Comparison of ENCODE assay signal across 25 mouse cellular contexts in the genomic region with DNA sequence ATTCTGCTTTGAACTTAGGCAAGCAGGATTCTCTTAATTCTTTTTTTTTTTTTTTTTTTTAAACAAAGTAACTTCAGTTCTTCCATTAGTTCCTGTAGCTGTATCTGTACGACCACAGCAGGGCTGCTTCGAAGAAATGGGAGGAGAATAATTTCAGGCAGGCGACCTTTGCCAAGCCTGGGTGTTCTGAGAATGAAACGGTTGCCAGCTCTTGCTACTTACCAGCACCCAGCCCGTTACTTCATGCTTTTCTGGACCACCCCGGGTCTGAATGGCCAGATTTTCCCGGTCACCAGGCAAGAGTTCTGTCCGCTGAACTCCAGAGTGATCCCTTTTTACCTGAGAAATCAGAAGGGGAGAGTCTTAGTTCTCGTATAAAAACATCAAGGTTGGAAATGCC. TPM values are rescaled to one million over a fixed set of nuclear protein-coding genes. Genes with fewer than 3 reads are reported as not detected.
DNase-seq lines count a peak whose midpoint lies in the region; ATAC-seq and TF ChIP-seq lines count a peak whose summit lies in the region.
"Had no signal": no experiment of that assay in that cellular context is flagged by ENCODE, and none has a peak within 500 bp of the region (broad histone marks: within the 10 kb centered on the region; RNA-seq: fewer than 3 reads in every experiment).

No protein-coding gene starts in this region.

- H3K9me3 ChIP-seq in kidney, embryonic 14.5 days (ENCODE audit: control insufficient read depth, low read length), result no peaks in the 10 kb centered on the region
- no peaks in the 10 kb centered on the region for H3K9me3 ChIP-seq in kidney, postnatal 0 days (replicated peaks; ENCODE audit: low read length)
- H3K9me3 ChIP-seq in MEL (replicated peaks; ENCODE audit: insufficient read depth, low read length), result no peaks in the 10 kb centered on the region
- H3K9me3 ChIP-seq: forebrain, embryonic 10.5 days; forebrain, embryonic 13.5 days; G1E; hindbrain, embryonic 10.5 days; hindbrain, embryonic 13.5 days had no signal

- peaks cover 43% of the 10 kb centered on the region for H3K36me3 ChIP-seq in kidney, embryonic 14.5 days (ENCODE audit: control insufficient read depth, insufficient read depth, low read length)
- peaks cover 33% of the 10 kb centered on the region for H3K36me3 ChIP-seq in kidney, postnatal 0 days (ENCODE audit: insufficient read depth, low read length)
- peaks cover 0 to 2% of the 10 kb centered on the region in 2 experiments; a peak in 1 of 4 replicates for H3K36me3 ChIP-seq in MEL (ENCODE audit: control insufficient read depth in 1 of 2, insufficient read depth in 2 of 2, low read length in 2 of 2)

- TF ChIP-seq EP300 in MEL (IDR thresholded peaks at IDR 0.05; ENCODE audit: low read depth in 1 of 2, low read length in 2 of 2), result no peak

- H3K9ac ChIP-seq in kidney, embryonic 14.5 days (ENCODE audit: low read depth, low read length), result no peak overlapping the region
- H3K9ac ChIP-seq in kidney, postnatal 0 days (ENCODE audit: low read depth, low read length), result no peak overlapping the region
- H3K9ac ChIP-seq in MEL (ENCODE audit: control insufficient read depth, low read depth, low read length, poor library complexity, severe bottlenecking), result no peak overlapping the region
- H3K9ac ChIP-seq: forebrain, embryonic 13.5 days; hindbrain, embryonic 13.5 days had no signal

- H3K79me2 ChIP-seq in MEL (ENCODE audit: control insufficient read depth, insufficient read depth, low read length, poor library complexity), result no peaks in the 10 kb centered on the region; the same call in 1 of the 2 replicates

- no peak for TF ChIP-seq POLR2A in MEL (IDR thresholded peaks at IDR 0.05; ENCODE audit: control insufficient read depth in 1 of 2, insufficient read depth in 1 of 2, low read depth in 1 of 2, low read length in 2 of 2, poor library complexity in 1 of 2)

- no peak for TF ChIP-seq RAD21 in MEL (IDR thresholded peaks at IDR 0.05; ENCODE audit: low read depth, low read length)

- WGBS in kidney, embryonic 14.5 days, result 66% methylated on average over 9 of the region's 9 CpGs
- 58% methylated on average over 9 of the region's 9 CpGs for WGBS in kidney, postnatal 0 days

- H3K4me3 ChIP-seq in kidney, embryonic 14.5 days (ENCODE audit: low read length), result no peak overlapping the region
- H3K4me3 ChIP-seq in kidney, postnatal 0 days (replicated peaks; ENCODE audit: low read depth, low read length), result no peak overlapping the region
- no peak overlapping the region for H3K4me3 ChIP-seq in MEL (ENCODE audit: control insufficient read depth in 1 of 2, insufficient read depth in 1 of 2, low read depth in 2 of 2, low read length in 2 of 2)
- H3K4me3 ChIP-seq: forebrain, embryonic 10.5 days; forebrain, embryonic 13.5 days; hindbrain, embryonic 10.5 days; hindbrain, embryonic 13.5 days had no signal

- H3K4me1 ChIP-seq in kidney, embryonic 14.5 days (ENCODE audit: control insufficient read depth, insufficient read depth, low read length), result peaks cover 14% of the 10 kb centered on the region; the same call in 1 of the 2 replicates
- peaks cover 18% of the 10 kb centered on the region for H3K4me1 ChIP-seq in kidney, postnatal 0 days (replicated peaks; ENCODE audit: insufficient read depth, low read length)
- H3K4me1 ChIP-seq in MEL (ENCODE audit: control insufficient read depth in 1 of 2, insufficient read depth in 2 of 2, low read length in 2 of 2), result no peaks in the 10 kb centered on the region
- H3K4me1 ChIP-seq: hindbrain, embryonic 10.5 days had no signal

- no peak overlapping the region for H3K27ac ChIP-seq in kidney, embryonic 14.5 days (ENCODE audit: low read depth, low read length)
- H3K27ac ChIP-seq in kidney, postnatal 0 days, result 0 out of 2 replicates have a peak overlapping the region, but pooled peaks have one; percentile 16
- H3K27ac ChIP-seq in MEL (ENCODE audit: control insufficient read depth, low read depth, low read length), result no peak overlapping the region
- H3K27ac ChIP-seq: forebrain, embryonic 10.5 days; forebrain, embryonic 13.5 days; hindbrain, embryonic 10.5 days; hindbrain, embryonic 13.5 days had no signal

- ATAC-seq in kidney, embryonic 14.5 days (ENCODE audit: low FRiP score, low TSS enrichment), result no peak
- ATAC-seq in kidney, postnatal 0 days (replicated peaks; ENCODE audit: low FRiP score, low read depth), result no peak
- ATAC-seq: forebrain, embryonic 13.5 days; forebrain, embryonic 16.5 days; hindbrain, embryonic 16.5 days had no signal

- DNase-seq in kidney, adult 18-20 months, result peak; percentile 50
- no peak for DNase-seq in kidney, postnatal 0 days (ENCODE audit: low spot score)
- DNase-seq in kidney, adult 11 months, result no peak
- DNase-seq in MEL (ENCODE audit: low read depth, low spot score), result no peak
- peak; percentile 50 to 54 for DNase-seq in kidney, postnatal 25 days
- no peak for DNase-seq in Muller cell, postnatal 12 days (ENCODE audit: inconsistent ontology term)
- DNase-seq: adrenal gland, postnatal 10 days; adrenal gland, postnatal 36 days; B cell, adult 2 months; cerebellum, adult 18-20 months; cerebellum, adult 9-10 months; cerebellum, postnatal 14 days; gastrocnemius, postnatal 10 days; gastrocnemius, postnatal 36 days; heart, postnatal 36 days had no signal

- no peak for TF ChIP-seq CTCF in kidney, postnatal 0 days (IDR thresholded peaks at IDR 0.05; ENCODE audit: low read depth)
- no peak for TF ChIP-seq CTCF in MEL (IDR thresholded peaks at IDR 0.05 in 2 of 3, conservative IDR thresholded peaks at IDR 0.05 in 1 of 3; ENCODE audit: control insufficient read depth in 1 of 3, insufficient read depth in 1 of 3, low read depth in 2 of 3, low read length in 3 of 3, poor library complexity in 1 of 3, severe bottlenecking in 1 of 3)

- no peak overlapping the region for H3K4me2 ChIP-seq in kidney, embryonic 14.5 days (replicated peaks; ENCODE audit: low read depth, low read length)
- H3K4me2 ChIP-seq in kidney, postnatal 0 days (ENCODE audit: low read length), result no peak overlapping the region
- H3K4me2 ChIP-seq: forebrain, embryonic 13.5 days; heart, embryonic 11.5 days; hindbrain, embryonic 13.5 days had no signal

- no peaks in the 10 kb centered on the region for H3K27me3 ChIP-seq in kidney, embryonic 14.5 days (ENCODE audit: control insufficient read depth, insufficient read depth, low read length)
- H3K27me3 ChIP-seq in kidney, postnatal 0 days (ENCODE audit: insufficient read depth, low read length), result no peaks in the 10 kb centered on the region
- H3K27me3 ChIP-seq in MEL (ENCODE audit: control insufficient read depth in 1 of 2, insufficient read depth in 2 of 2, low read length in 2 of 2), result no peaks in the 10 kb centered on the region
- H3K27me3 ChIP-seq: CH12.LX had no signal

TF ChIP-seq in MEL, 35 proteins besides CTCF, POLR2A, EP300 and RAD21:
- no peak for TF ChIP-seq UBTF (IDR thresholded peaks at IDR 0.05; ENCODE audit: borderline replicate concordance, insufficient read depth, low read depth, low read length)
- 0 out of 2 replicates have a peak, but pooled peaks have one; percentile 17 for TF ChIP-seq ZNF384 (IDR thresholded peaks at IDR 0.05; ENCODE audit: low read depth, low read length)
TF ChIP-seq in MEL: peak in this region for 1.

RNA-seq across cellular contexts. Expression of gene Polr2b, which starts 41.7 kb away (rescaled TPM):
- 55.8 and 77.5 TPM in 2 replicates for polyA plus RNA-seq in kidney, embryonic 14.5 days (2014; fragmentation: Nextera tagmentation; extraction: Ambion mirVana)
- polyA plus RNA-seq in kidney, postnatal 0 days (2015; fragmentation: Nextera tagmentation; extraction: Ambion mirVana), result 46.1 and 49.7 TPM in 2 replicates
- total RNA-seq in MEL (2012; rRNA removed), result 178 and 213 TPM in 2 replicates
- 10 to 100 TPM; 58.3 to 91.4 TPM for polyA plus RNA-seq in MEL (2012; ENCODE audit: insufficient read depth in 1 of 2, insufficient read length in 2 of 2, low read depth in 1 of 2, low replicate concordance in 2 of 2, missing spikeins in 1 of 2)

RNA-seq across cellular contexts. Expression of gene Noa1, which starts 41.8 kb away (rescaled TPM):
- polyA plus RNA-seq in kidney, embryonic 14.5 days (2014; fragmentation: Nextera tagmentation; extraction: Ambion mirVana), result 31.5 and 33.2 TPM in 2 replicates
- polyA plus RNA-seq in kidney, postnatal 0 days (2015; fragmentation: Nextera tagmentation; extraction: Ambion mirVana), result 27.0 and 28.4 TPM in 2 replicates
- 42.4 and 52.4 TPM in 2 replicates for total RNA-seq in MEL (2012; rRNA removed)
- 100 to 1,000 TPM in 1 of 2 experiments, 10 to 100 TPM in 1; 96.2 to 265 TPM for polyA plus RNA-seq in MEL (2012; ENCODE audit: insufficient read depth in 1 of 2, insufficient read length in 2 of 2, low read depth in 1 of 2, low replicate concordance in 2 of 2, missing spikeins in 1 of 2)

RNA-seq across cellular contexts. Expression of gene Igfbp7, which starts 56.1 kb away (rescaled TPM):
- 250 and 252 TPM in 2 replicates for polyA plus RNA-seq in kidney, embryonic 14.5 days (2014; fragmentation: Nextera tagmentation; extraction: Ambion mirVana)
- 1,308 and 1,398 TPM in 2 replicates for polyA plus RNA-seq in kidney, postnatal 0 days (2015; fragmentation: Nextera tagmentation; extraction: Ambion mirVana)
- not detected in 2 replicates for total RNA-seq in MEL (2012; rRNA removed)
- under 1 TPM in 1 of 2 experiments, not detected in 1; 0.07 TPM for polyA plus RNA-seq in MEL (2012; ENCODE audit: insufficient read depth in 1 of 2, insufficient read length in 2 of 2, low read depth in 1 of 2, low replicate concordance in 2 of 2, missing spikeins in 1 of 2)
- total RNA-seq: G1E had no signal
- polyA plus RNA-seq: G1E had no signal

Comparison
In these comparisons a context has a peak if more than half of its experiments do, and no peak if none do; other contexts are left out.
1. DNase-seq: peak in kidney, adult 18-20 months (single experiment) and kidney, postnatal 25 days (2 of 2); none in kidney, postnatal 0 days (single experiment), kidney, adult 11 months (single experiment), MEL (single experiment) and Muller cell, postnatal 12 days (single experiment).
2. RNA of gene Igfbp7, which starts 56.1 kb away (polyA plus RNA-seq): 1,308 to 1,398 TPM in kidney, postnatal 0 days and 250 to 252 TPM in kidney, embryonic 14.5 days; 0.07 TPM in MEL; every median in the first group is over 100 times any median in the second.